Mouse (Mus musculus): ENCODE measurements around the gene B3gnt4. TPM values are rescaled to one million over a fixed set of nuclear protein-coding genes. Genes with fewer than 3 reads are reported as not detected.

Gene B3gnt4
- polyA plus RNA-seq, 1 experiment from 2014 or later: 0.19 TPM

DNA sequence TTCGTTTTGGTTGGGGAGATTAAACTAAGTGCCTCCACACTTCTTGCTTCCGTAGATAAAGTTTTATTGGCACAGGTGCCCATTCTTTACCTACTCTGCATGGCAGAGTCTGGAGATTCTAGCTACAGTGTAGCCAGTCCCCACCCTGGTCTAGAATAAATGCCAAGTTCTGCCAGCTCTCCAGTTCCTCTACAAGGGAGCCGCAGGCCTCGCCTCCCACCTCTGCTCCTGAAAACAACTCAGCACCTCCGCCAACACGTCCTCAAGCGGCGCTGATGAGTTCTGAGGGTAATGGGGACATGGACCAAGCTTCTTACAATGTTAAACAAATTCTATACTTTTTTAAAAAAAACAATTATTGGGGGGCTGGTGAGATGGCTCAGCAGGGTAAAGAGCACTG lies 49.3 kb downstream of the B3gnt4 start:
- 88% methylated on average over 8 of the region's 8 CpGs for WGBS
- H3K4me2 ChIP-seq (ENCODE audit: low read depth, low read length): no peak overlapping the region
- no peak overlapping the region for H3K4me3 ChIP-seq (replicated peaks; ENCODE audit: low read length)
- no peak overlapping the region for H3K9ac ChIP-seq (ENCODE audit: low read length)
- H3K27ac ChIP-seq (ENCODE audit: low read length): no peak overlapping the region
- no peaks in the 10 kb centered on the region for H3K27me3 ChIP-seq (ENCODE audit: control insufficient read depth, insufficient read depth, low read length)
- peaks cover 8% of the 10 kb centered on the region for H3K36me3 ChIP-seq (ENCODE audit: control insufficient read depth, insufficient read depth, low read length)
- H3K9me3 ChIP-seq (replicated peaks; ENCODE audit: control insufficient read depth, low read length): no peaks in the 10 kb centered on the region
- H3K4me1 ChIP-seq (ENCODE audit: control insufficient read depth, insufficient read depth, low read length): no peaks in the 10 kb centered on the region
- ATAC-seq (ENCODE audit: insufficient read depth, low FRiP score): no peak

DNA sequence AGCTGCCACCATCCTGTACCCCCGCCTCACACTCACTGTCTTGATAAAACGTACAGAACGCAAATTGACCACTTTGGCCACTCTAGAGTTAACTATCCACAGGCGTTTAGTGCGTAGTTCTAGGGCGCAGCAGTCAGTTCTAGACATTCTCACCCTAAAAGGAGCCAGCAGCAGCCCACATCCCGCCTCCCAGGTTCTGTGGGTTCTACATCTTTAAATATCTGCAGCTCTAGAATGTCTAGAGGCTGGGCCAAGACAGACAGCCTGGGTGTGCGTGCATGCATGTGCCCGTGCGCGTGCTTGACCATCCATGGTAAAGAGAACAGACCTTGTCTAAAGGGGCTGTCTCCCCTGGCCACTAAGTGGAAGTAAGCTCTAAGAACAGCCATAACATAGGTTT lies 50.9 kb downstream of the B3gnt4 start:
- WGBS: 93% methylated on average over 11 of the region's 11 CpGs
- H3K4me2 ChIP-seq (ENCODE audit: low read depth, low read length): no peak overlapping the region
- no peak overlapping the region for H3K27ac ChIP-seq (ENCODE audit: low read length)
- ATAC-seq (ENCODE audit: insufficient read depth, low FRiP score): no peak
- no peak overlapping the region for H3K4me3 ChIP-seq (replicated peaks; ENCODE audit: low read length)
- no peaks in the 10 kb centered on the region for H3K4me1 ChIP-seq (ENCODE audit: control insufficient read depth, insufficient read depth, low read length)
- H3K9me3 ChIP-seq (replicated peaks; ENCODE audit: control insufficient read depth, low read length): no peaks in the 10 kb centered on the region
- no peaks in the 10 kb centered on the region for H3K27me3 ChIP-seq (ENCODE audit: control insufficient read depth, insufficient read depth, low read length)
- H3K9ac ChIP-seq (ENCODE audit: low read length): no peak overlapping the region
- H3K36me3 ChIP-seq (ENCODE audit: control insufficient read depth, insufficient read depth, low read length): peaks cover 8% of the 10 kb centered on the region

Small RNA genes lying within 50 kb of the gene (microRNA-seq; reads per million reads assigned to microRNA genes)
- gene Mir7647: 0.66 reads per million

Other genes starting within 250 kb of the B3gnt4 start
- 18.7 and 20.4 TPM in 2 replicates for gene Bcl7a, start 166.6 kb upstream of the B3gnt4 start, polyA plus RNA-seq (2015; fragmentation: Nextera tagmentation; extraction: Ambion mirVana)
- gene Mlxip, start 115.7 kb upstream of the B3gnt4 start, polyA plus RNA-seq (2015; fragmentation: Nextera tagmentation; extraction: Ambion mirVana): 17.3 and 17.4 TPM in 2 replicates
- not detected in 2 replicates for gene Lrrc43, start 21.2 kb upstream of the B3gnt4 start, polyA plus RNA-seq (2015; fragmentation: Nextera tagmentation; extraction: Ambion mirVana)
- gene Il31, start 21.0 kb upstream of the B3gnt4 start, polyA plus RNA-seq (2015; fragmentation: Nextera tagmentation; extraction: Ambion mirVana): not detected in 2 replicates
- 94.8 and 100 TPM in 2 replicates for gene Diablo, start 13.7 kb downstream of the B3gnt4 start, polyA plus RNA-seq (2015; fragmentation: Nextera tagmentation; extraction: Ambion mirVana)
- gene Gm49027, start 15.0 kb downstream of the B3gnt4 start, polyA plus RNA-seq (2015; fragmentation: Nextera tagmentation; extraction: Ambion mirVana): 3.3 and 4.2 TPM in 2 replicates
- gene Vps33a, start 62.6 kb downstream of the B3gnt4 start, polyA plus RNA-seq (2015; fragmentation: Nextera tagmentation; extraction: Ambion mirVana): 24.8 and 25.0 TPM in 2 replicates
- gene Clip1, start 174.2 kb downstream of the B3gnt4 start, polyA plus RNA-seq (2015; fragmentation: Nextera tagmentation; extraction: Ambion mirVana): 40.6 and 46.1 TPM in 2 replicates
- gene Zcchc8, start 210.6 kb downstream of the B3gnt4 start, polyA plus RNA-seq (2015; fragmentation: Nextera tagmentation; extraction: Ambion mirVana): 61.1 and 64.5 TPM in 2 replicates
- 105 and 106 TPM in 2 replicates for gene Rsrc2, start 239.0 kb downstream of the B3gnt4 start, polyA plus RNA-seq (2015; fragmentation: Nextera tagmentation; extraction: Ambion mirVana)
- gene Kntc1, start 239.3 kb downstream of the B3gnt4 start, polyA plus RNA-seq (2015; fragmentation: Nextera tagmentation; extraction: Ambion mirVana): 23.6 and 31.0 TPM in 2 replicates

All from stomach, embryonic 16.5 days (tissue).